ENCODE assay signal across 8 mouse cellular contexts in genomic region chr9:30922197-30922894, GRCm38 (mm10). TPM values are rescaled to one million over a fixed set of nuclear protein-coding genes. Genes with fewer than 3 reads are reported as not detected.
DNase-seq lines count a peak whose midpoint lies in the region; ATAC-seq and TF ChIP-seq lines count a peak whose summit lies in the region.

Gene Adamts15 (minus strand): TSS chr9:30922452.

- H3K9me3 ChIP-seq in intestine, postnatal 0 days (ENCODE audit: control insufficient read depth), result no peaks in the 10 kb centered on the region
- H3K9me3 ChIP-seq in liver, embryonic 14.5 days (ENCODE audit: control insufficient read depth, low read length), result no peaks in the 10 kb centered on the region
- no peaks in the 10 kb centered on the region for H3K9me3 ChIP-seq in neural tube, embryonic 14.5 days (ENCODE audit: control insufficient read depth, low read length)

- H3K9ac ChIP-seq in intestine, postnatal 0 days (ENCODE audit: low read depth, low read length), result peak within 1 kb of the TSS; percentile 26; the same call in 1 of the 2 replicates
- H3K9ac ChIP-seq in liver, embryonic 14.5 days (replicated peaks), result no peak within 1 kb of the TSS
- H3K9ac ChIP-seq in neural tube, embryonic 14.5 days (replicated peaks; ENCODE audit: low read depth, low read length), result peak within 1 kb of the TSS; percentile 51

- peak within 1 kb of the TSS; percentile 50 for H3K4me3 ChIP-seq in intestine, postnatal 0 days (ENCODE audit: low read depth, low read length)
- peak within 1 kb of the TSS; percentile 26 to 37 for H3K4me3 ChIP-seq in liver, embryonic 14.5 days (ENCODE audit: insufficient read depth in 1 of 2, low read depth in 2 of 2, low read length in 2 of 2)
- peak within 1 kb of the TSS; percentile 38 for H3K4me3 ChIP-seq in neural tube, embryonic 14.5 days (ENCODE audit: low read depth, low read length)

- peak; percentile 45 for TF ChIP-seq CTCF in intestine, postnatal 0 days (IDR thresholded peaks at IDR 0.05; ENCODE audit: low read depth)
- TF ChIP-seq CTCF in liver, embryonic 14.5 days (IDR thresholded peaks at IDR 0.05; ENCODE audit: low read depth), result 0 out of 2 replicates have a peak, but pooled peaks have one; percentile 0

- DNase-seq in frontal cortex, postnatal 25 days (ENCODE audit: low spot score in 2 of 2), result no peak
- DNase-seq in embryo, embryonic 11.5 days (ENCODE audit: low read depth, low spot score), result peak; percentile 54
- peak; percentile 98 for DNase-seq in heart, adult 11 months
- DNase-seq in liver, embryonic 14.5 days (ENCODE audit: low read depth in 3 of 3, low spot score in 3 of 3), result no peak
- no peak for DNase-seq in MN1 (ENCODE audit: low spot score)

- no peaks in the 10 kb centered on the region for H3K36me3 ChIP-seq in intestine, postnatal 0 days (ENCODE audit: control insufficient read depth, insufficient read depth)
- no peaks in the 10 kb centered on the region for H3K36me3 ChIP-seq in liver, embryonic 14.5 days (replicated peaks; ENCODE audit: control insufficient read depth, insufficient read depth, low read depth)
- H3K36me3 ChIP-seq in neural tube, embryonic 14.5 days (ENCODE audit: control insufficient read depth, insufficient read depth, low read length), result no peaks in the 10 kb centered on the region

- TF ChIP-seq EP300 in liver, embryonic 14.5 days (IDR thresholded peaks at IDR 0.05; ENCODE audit: low read depth), result no peak

- H3K4me2 ChIP-seq in intestine, postnatal 0 days (replicated peaks; ENCODE audit: low read depth), result peak within 1 kb of the TSS; percentile 79
- peak within 1 kb of the TSS; percentile 48 for H3K4me2 ChIP-seq in liver, embryonic 14.5 days (ENCODE audit: low read depth)
- peak within 1 kb of the TSS; percentile 97 for H3K4me2 ChIP-seq in neural tube, embryonic 14.5 days (ENCODE audit: low read depth, low read length)

- peaks cover 32% of the 10 kb centered on the region for H3K27me3 ChIP-seq in intestine, postnatal 0 days (replicated peaks; ENCODE audit: control insufficient read depth, insufficient read depth, low read length)
- H3K27me3 ChIP-seq in liver, embryonic 14.5 days (ENCODE audit: control insufficient read depth, insufficient read depth, low read length), result peaks cover 15% of the 10 kb centered on the region
- peaks cover 12% of the 10 kb centered on the region for H3K27me3 ChIP-seq in neural tube, embryonic 14.5 days (ENCODE audit: control insufficient read depth, insufficient read depth, low read length)

- WGBS in intestine, postnatal 0 days, result under 1% methylated on average over 46 of the region's 47 CpGs
- under 1% methylated on average over 46 of the region's 47 CpGs for WGBS in liver, embryonic 14.5 days (ENCODE audit: insufficient replicate concordance)
- under 1% methylated on average over 46 of the region's 47 CpGs for WGBS in neural tube, embryonic 14.5 days

- ATAC-seq in frontal cortex, adult (ENCODE audit: low TSS enrichment), result peak; percentile 75
- peak; percentile 34 for ATAC-seq in intestine, postnatal 0 days
- no peak for ATAC-seq in liver, embryonic 14.5 days (ENCODE audit: insufficient read depth)
- peak; percentile 79 for ATAC-seq in neural tube, embryonic 14.5 days (ENCODE audit: low read depth)

- H3K27ac ChIP-seq in intestine, postnatal 0 days (ENCODE audit: low read depth, low read length), result no peak within 1 kb of the TSS
- H3K27ac ChIP-seq in liver, embryonic 14.5 days, result no peak within 1 kb of the TSS
- H3K27ac ChIP-seq in neural tube, embryonic 14.5 days (ENCODE audit: low read depth, low read length), result no peak within 1 kb of the TSS

- H3K4me1 ChIP-seq in intestine, postnatal 0 days (replicated peaks; ENCODE audit: control insufficient read depth, insufficient read depth, low read length), result no peaks in the 10 kb centered on the region
- H3K4me1 ChIP-seq in liver, embryonic 14.5 days (replicated peaks; ENCODE audit: control insufficient read depth in 2 of 2, insufficient read depth in 2 of 2, low read length in 1 of 2), result no peaks in the 10 kb centered on the region
- H3K4me1 ChIP-seq in neural tube, embryonic 14.5 days (ENCODE audit: control insufficient read depth, insufficient read depth, low read length), result peaks cover 6% of the 10 kb centered on the region; the same call in 1 of the 2 replicates

RNA-seq across cellular contexts. Expression of gene Adamts15, which starts in this region (rescaled TPM):
- polyA plus RNA-seq in intestine, postnatal 0 days (2015; fragmentation: Nextera tagmentation; extraction: Ambion mirVana), result 0.91 and 0.95 TPM in 2 replicates
- 0.29 and 0.38 TPM in 2 replicates for polyA plus RNA-seq in liver, embryonic 14.5 days (2012; rRNA removed)
- 0.33 and 0.49 TPM in 2 replicates for polyA plus RNA-seq in liver, embryonic 14.5 days (2014; fragmentation: Nextera tagmentation; extraction: Ambion mirVana)
- polyA plus RNA-seq in neural tube, embryonic 14.5 days (2014; fragmentation: Nextera tagmentation; extraction: Ambion mirVana), result 2.6 and 7.2 TPM in 2 replicates

Comparison
In these comparisons a context has a peak if more than half of its experiments do, and no peak if none do; other contexts are left out.
1. Peak in ATAC-seq, H3K4me3 ChIP-seq, H3K9ac ChIP-seq and H3K4me2 ChIP-seq in intestine, postnatal 0 days; RNA of the gene not detected or under 1 TPM.
2. DNase-seq: peak in embryo, embryonic 11.5 days (single experiment) and heart, adult 11 months (single experiment); none in frontal cortex, postnatal 25 days (0 of 2), liver, embryonic 14.5 days (0 of 3) and MN1 (single experiment).
3. Peak in every context shown above with its lines, with median percentiles within 50 percentile points of each other: H3K4me2 ChIP-seq and H3K4me3 ChIP-seq.